Mouse (Mus musculus) heart, embryonic 12.5 days (tissue): ENCODE results near the gene Cyp4a12b. TPM values are rescaled to one million over a fixed set of nuclear protein-coding genes. Genes with fewer than 3 reads are reported as not detected.
"Not testable (repeated sequence)": the region's sequence is repeated elsewhere in the genome, so short reads cannot be mapped to it uniquely, and the experiment has no call there.

Experiments
- ATAC-seq: fragments of 200-750 bp; cut with Nextera tagmentation; 2 replicates; pipeline ENCODE4 v1.8.0; 2017; ENCODE audit warnings: moderate TSS enrichment, moderate library complexity; ENCODE audit not compliant: insufficient number of reproducible peaks, low FRiP score
- H3K27ac ChIP-seq: fragments of 300-500 bp; sonication (generic); 2 replicates; pipeline ENCODE4 v1.5.1; 2016; ENCODE audit warnings: mild to moderate bottlenecking, moderate library complexity; ENCODE audit not compliant: poor library complexity, severe bottlenecking
- H3K27me3 ChIP-seq: fragments of 300-500 bp; sonication (generic); replicated peaks from 2 replicates; pipeline ENCODE4 v1.6.1; 2016; ENCODE audit warnings: mild to moderate bottlenecking, moderate library complexity
- H3K36me3 ChIP-seq: fragments of 300-500 bp; sonication (generic); 2 replicates; pipeline ENCODE4 v1.6.1; 2016; ENCODE audit warnings: mild to moderate bottlenecking, moderate library complexity
- H3K4me1 ChIP-seq: fragments of 300-500 bp; sonication (generic); replicated peaks from 2 replicates; pipeline ENCODE4 v1.6.1; 2016; ENCODE audit warnings: mild to moderate bottlenecking
- H3K4me2 ChIP-seq: fragments of 300-500 bp; sonication (generic); 2 replicates; pipeline ENCODE4 v1.6.1; 2016; ENCODE audit warnings: mild to moderate bottlenecking, moderate library complexity
- H3K4me3 ChIP-seq: fragments of 300-500 bp; sonication (generic); 2 replicates; pipeline ENCODE4 v1.5.1; 2016; ENCODE audit warnings: mild to moderate bottlenecking
- H3K9ac ChIP-seq: fragments of 300-500 bp; sonication (generic); 2 replicates; pipeline ENCODE4 v1.6.1; 2016; ENCODE audit warnings: mild to moderate bottlenecking, moderate library complexity
- H3K9me3 ChIP-seq: fragments of 300-500 bp; sonication (generic); replicated peaks from 2 replicates; pipeline ENCODE4 v1.6.1; 2016; ENCODE audit warnings: mild to moderate bottlenecking, moderate library complexity
- WGBS: fragments of 180-500 bp; shearing (Covaris S2); methylation state at CpG from one replicate; pipeline ENCODE4 v1.1.7; 2016; 5-methylcytosine and 5-hydroxymethylcytosine counted together
- polyA plus RNA-seq: library from polyadenylated mRNA; unstranded; fragments of >200 nt; fragmentation: Nextera tagmentation; extraction: Ambion mirVana; gene quantifications from 2 replicates; pipeline ENCODE4 v1.2.1, GENCODE M21; 2016

Gene Cyp4a12b
- polyA plus RNA-seq: not detected in 2 replicates

DNA sequence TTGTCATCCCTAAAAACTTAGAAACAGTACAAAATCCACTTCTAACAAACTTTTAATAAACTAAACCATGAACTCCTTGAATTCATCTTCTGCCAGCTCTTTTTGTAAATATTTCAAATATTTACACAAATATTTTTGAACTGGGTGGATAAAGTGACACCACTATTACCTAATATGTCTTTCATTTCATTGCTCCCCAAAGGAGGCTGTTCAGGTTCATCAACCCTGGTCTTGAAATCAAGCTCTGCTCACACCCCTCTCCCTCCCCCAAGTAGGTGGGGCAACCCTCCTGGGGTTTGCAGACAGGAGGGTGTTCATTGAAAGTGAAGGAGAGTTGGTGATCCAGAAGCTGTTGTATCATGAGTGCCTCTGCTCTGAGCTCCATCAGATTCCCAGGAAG lies at the start of gene Cyp4a12b:
TSS of gene Cyp4a12b (plus strand) at position 301 of the 400 bp plus-strand sequence.
- not testable (repeated sequence) for H3K4me1 ChIP-seq, H3K4me3 ChIP-seq, H3K36me3 ChIP-seq, H3K9me3 ChIP-seq, H3K27me3 ChIP-seq, H3K9ac ChIP-seq, H3K4me2 ChIP-seq, ATAC-seq, H3K27ac ChIP-seq

DNA sequence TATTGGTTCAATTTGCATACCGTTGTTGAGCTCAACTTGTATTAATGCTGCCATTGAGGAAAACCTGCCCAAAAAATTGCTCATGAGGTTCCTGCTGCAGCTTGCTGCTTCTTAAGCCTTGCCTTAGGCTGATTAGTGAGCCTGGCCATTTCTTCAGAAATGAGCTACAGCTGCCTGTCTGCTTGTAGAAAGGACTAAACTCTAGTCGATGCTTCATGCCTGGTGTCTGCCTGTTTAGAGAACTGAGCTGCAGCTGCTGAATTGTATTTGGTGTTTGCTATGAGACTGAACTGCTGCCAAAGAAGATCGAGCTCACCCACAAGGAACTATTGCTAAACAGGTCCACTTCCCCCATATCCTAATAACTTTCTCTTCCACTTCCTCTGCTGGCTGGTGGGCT lies 45.8 kb upstream of the Cyp4a12b start:
- not testable (repeated sequence) for H3K4me2 ChIP-seq, ATAC-seq, H3K4me3 ChIP-seq, H3K9me3 ChIP-seq, H3K9ac ChIP-seq, H3K4me1 ChIP-seq, H3K36me3 ChIP-seq, H3K27me3 ChIP-seq, H3K27ac ChIP-seq
- WGBS: 78% methylated on average over 3 of the region's 3 CpGs

DNA sequence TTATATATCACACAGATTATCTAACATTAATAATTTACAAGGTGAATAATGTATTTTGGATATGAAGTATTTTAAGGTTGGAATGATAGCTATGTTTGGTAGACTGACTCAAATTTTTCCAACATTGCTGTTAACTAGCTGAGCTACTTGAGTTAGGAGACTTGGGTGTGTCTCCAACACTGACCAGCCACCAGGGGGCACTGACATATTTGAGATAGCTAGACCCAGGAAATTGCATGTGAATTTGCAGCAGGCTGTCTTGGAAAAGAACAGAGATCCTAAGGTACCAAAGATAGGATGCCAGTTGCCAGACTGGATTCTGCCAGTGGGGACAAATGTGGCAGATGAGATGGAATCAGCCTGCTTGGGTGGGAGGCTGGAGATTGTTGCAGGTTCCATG lies 43.4 kb upstream of the Cyp4a12b start:
- H3K4me1 ChIP-seq, H3K4me2 ChIP-seq, H3K9ac ChIP-seq, H3K9me3 ChIP-seq, H3K4me3 ChIP-seq, H3K27me3 ChIP-seq, H3K36me3 ChIP-seq, ATAC-seq, H3K27ac ChIP-seq: not testable (repeated sequence)

DNA sequence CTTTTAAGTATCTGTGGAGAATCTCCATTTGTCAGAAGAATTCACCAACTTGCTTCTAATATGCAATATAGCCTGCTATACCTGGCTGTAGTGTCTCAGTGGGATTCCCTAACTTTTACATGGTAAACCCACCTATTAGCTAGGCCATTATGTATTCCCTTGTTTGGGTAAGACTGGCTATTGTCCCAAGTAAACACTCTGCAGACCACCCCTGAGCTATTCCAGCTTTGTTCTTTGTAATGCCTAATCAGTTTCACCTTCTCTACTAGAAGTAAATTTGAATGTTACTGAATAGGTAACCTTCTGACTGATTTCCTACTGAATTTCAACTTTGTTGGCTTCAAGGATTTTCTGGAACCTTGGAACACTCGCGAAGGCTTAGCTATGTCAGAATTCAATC lies 15.2 kb upstream of the Cyp4a12b start:
- H3K27ac ChIP-seq, H3K9me3 ChIP-seq, H3K4me3 ChIP-seq, H3K4me2 ChIP-seq, H3K27me3 ChIP-seq, H3K9ac ChIP-seq, H3K36me3 ChIP-seq, H3K4me1 ChIP-seq, ATAC-seq: not testable (repeated sequence)
- WGBS: 74% methylated on average over 2 of the region's 2 CpGs

DNA sequence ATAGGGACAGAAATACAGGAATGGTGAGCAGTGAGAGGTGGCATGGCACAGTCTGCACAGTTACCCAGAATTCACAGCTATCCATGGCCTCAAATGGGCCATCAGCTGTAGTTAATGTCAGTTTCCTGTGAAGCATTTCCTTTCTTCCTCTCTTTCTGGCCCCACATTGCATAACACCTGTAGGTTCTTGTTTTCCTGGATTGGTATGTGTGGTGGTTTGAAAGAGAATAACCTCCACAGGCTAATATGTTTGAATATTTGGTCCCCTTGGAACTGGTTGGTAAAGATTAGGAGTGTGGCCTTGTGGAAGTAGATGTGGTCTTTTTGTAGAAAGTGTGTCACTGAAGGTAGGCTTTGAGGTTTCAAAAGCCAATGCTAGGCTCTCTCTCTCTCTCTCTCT lies 14.5 kb upstream of the Cyp4a12b start:
- not testable (repeated sequence) for H3K27me3 ChIP-seq, H3K4me2 ChIP-seq, H3K4me1 ChIP-seq, H3K4me3 ChIP-seq, H3K36me3 ChIP-seq, ATAC-seq, H3K27ac ChIP-seq, H3K9me3 ChIP-seq, H3K9ac ChIP-seq

DNA sequence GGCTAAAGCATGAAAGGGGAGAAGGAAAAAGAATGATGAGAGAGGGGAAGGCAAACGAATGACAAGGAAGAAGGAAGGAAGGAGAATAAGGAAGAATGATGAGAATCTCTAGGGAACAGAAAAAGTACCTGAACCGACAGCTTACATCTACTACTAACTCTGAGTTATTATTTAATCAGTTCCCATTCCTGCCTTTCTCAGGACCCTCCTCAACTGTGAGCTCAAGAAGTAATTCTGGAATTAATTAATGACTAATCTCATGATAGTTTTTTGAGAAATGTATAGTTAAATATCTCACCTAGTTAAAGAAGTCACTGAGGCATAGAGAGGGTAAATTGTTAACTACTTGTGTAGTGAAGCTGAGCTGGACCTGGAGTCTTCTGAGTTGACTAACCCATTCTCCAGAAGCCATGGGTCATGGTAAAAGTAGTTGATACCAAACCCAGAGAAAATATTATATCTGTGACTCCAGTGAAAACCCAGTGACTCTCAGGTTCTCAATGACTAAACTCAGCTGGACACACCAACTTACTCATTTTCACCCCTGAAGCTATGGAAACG lies 39.2 kb downstream of the Cyp4a12b start:
- H3K27me3 ChIP-seq: no peaks in the 10 kb centered on the region
- H3K36me3 ChIP-seq: no peaks in the 10 kb centered on the region
- H3K27ac ChIP-seq: no peak overlapping the region
- no peak overlapping the region for H3K9ac ChIP-seq
- no peaks in the 10 kb centered on the region; the same call in 1 of the 2 replicates for H3K9me3 ChIP-seq
- no peak overlapping the region for H3K4me2 ChIP-seq
- 57% methylated on average over 3 of the region's 3 CpGs for WGBS
- no peak overlapping the region for H3K4me3 ChIP-seq
- ATAC-seq: no peak
- H3K4me1 ChIP-seq: no peaks in the 10 kb centered on the region

DNA sequence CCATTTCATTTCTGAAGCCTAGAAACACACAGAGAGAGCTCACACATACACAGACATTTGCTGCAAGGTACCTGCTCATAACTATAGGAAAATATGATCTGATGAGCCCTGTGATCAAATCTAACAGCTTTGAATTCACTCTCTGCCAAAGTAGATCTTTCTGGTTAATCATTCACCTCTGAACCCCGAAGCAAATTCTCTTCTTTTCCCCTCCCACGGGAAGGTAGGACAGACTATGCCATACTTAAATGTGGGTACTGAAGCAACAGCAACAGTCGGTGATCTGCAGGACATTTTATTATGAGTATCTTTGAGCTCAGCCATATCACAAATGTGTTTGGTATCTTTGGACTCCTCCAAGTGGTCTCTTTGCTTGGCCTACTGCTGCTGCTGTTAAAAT lies 40.9 kb downstream of the Cyp4a12b start, which contains the start of gene Cyp4a30b:
TSS of gene Cyp4a30b (plus strand) at position 301 of the 400 bp plus-strand sequence.
- no peak within 1 kb of the TSS for H3K4me3 ChIP-seq
- H3K4me1 ChIP-seq: no peaks in the 10 kb centered on the region
- no peaks in the 10 kb centered on the region for H3K27me3 ChIP-seq
- H3K9me3 ChIP-seq: no peaks in the 10 kb centered on the region; the same call in 1 of the 2 replicates
- no peaks in the 10 kb centered on the region for H3K36me3 ChIP-seq
- no peak within 1 kb of the TSS for H3K9ac ChIP-seq
- WGBS: 68% methylated on average over 3 of the region's 3 CpGs
- ATAC-seq: no peak
- no peak within 1 kb of the TSS for H3K4me2 ChIP-seq
- H3K27ac ChIP-seq: no peak within 1 kb of the TSS

DNA sequence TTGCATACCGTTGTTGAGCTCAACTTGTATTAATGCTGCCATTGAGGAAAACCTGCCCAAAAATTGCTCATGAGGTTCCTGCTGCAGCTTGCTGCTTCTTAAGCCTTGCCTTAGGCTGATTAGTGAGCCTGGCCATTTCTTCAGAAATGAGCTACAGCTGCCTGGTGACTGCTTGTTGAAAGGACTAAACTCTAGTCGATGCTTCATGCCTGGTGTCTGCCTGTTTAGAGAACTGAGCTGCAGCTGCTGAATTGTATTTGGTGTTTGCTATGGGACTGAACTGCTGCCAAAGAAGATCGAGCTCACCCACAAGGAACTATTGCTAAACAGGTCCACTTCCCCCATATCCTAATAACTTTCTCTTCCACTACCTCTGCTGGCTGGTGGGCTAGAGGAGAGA lies 62.2 kb downstream of the Cyp4a12b start:
- not testable (repeated sequence) for ATAC-seq, H3K4me1 ChIP-seq, H3K9me3 ChIP-seq, H3K9ac ChIP-seq, H3K27ac ChIP-seq, H3K4me3 ChIP-seq, H3K27me3 ChIP-seq, H3K36me3 ChIP-seq, H3K4me2 ChIP-seq
- WGBS: 77% methylated on average over 3 of the region's 3 CpGs

DNA sequence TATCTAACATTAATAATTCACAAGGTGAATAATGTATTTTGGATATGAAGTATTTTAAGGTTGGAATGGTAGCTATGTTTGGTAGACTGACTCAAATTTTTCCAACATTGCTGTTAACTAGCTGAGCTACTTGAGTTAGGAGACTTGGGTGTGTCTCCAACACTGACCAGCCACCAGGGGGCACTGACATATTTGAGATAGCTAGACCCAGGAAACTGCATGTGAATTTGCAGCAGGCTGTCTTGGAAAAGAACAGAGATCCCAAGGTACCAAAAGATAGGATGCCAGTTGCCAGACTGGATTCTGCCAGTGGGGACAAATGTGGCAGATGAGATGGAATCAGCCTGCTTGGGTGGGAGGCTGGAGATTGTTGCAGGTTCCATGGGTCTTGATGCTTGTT lies 64.6 kb downstream of the Cyp4a12b start:
- not testable (repeated sequence) for H3K27me3 ChIP-seq, H3K4me3 ChIP-seq, ATAC-seq, H3K36me3 ChIP-seq, H3K27ac ChIP-seq, H3K4me1 ChIP-seq, H3K4me2 ChIP-seq, H3K9me3 ChIP-seq, H3K9ac ChIP-seq

DNA sequence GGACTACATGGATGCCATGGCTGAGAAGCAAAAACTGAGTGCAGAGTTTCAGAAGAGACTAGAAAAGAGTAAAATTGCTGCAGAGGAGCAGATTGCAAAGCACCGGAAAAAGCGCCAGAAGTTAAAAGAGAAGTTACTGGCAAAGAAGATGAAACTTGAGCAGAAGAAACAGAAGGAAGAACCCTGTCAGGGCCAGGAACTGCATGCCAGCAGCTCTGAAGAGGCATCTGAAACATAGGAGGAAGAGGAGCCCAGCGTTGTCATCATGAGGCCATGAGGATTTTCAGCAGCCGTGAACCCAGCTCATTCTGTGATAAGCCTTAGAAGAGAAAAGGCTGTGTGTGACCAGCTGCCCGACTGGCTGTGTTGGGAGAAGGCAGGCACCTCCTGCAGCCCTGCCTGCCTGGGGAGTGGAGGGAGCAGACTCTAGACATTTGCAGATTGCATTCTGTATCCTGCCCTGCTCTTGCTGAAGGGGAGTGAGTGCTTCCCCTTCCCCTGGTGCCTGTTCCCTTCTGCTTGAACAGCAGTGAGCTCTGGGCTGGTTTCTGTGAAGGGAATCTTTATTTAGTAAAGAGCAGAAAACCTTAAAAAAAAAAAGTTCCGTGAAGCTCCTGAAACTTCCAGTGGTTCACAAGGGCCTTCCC lies 69.7 kb downstream of the Cyp4a12b start:
- WGBS: 56% methylated on average over 6 of the region's 6 CpGs
- Histone ChIP-seq H3K27me3 (no peaks in the 10 kb centered on the region), H3K9ac (no peak overlapping the region)

More for the DNA sequence above, 69.7 kb downstream of the Cyp4a12b start:
- H3K36me3 ChIP-seq: no peaks in the 10 kb centered on the region
- no peak overlapping the region for H3K27ac ChIP-seq
- H3K4me1 ChIP-seq: no peaks in the 10 kb centered on the region
- H3K4me2 ChIP-seq: no peak overlapping the region
- H3K9me3 ChIP-seq: no peaks in the 10 kb centered on the region
- H3K4me3 ChIP-seq: no peak overlapping the region
- ATAC-seq: no peak
